Mouse (Mus musculus): ENCODE data around the gene Adgrl2. TPM values are rescaled to one million over a fixed set of nuclear protein-coding genes. Genes with fewer than 3 reads are reported as not detected.

Adgrl2 gene
- 41.8 and 42.5 TPM in 2 replicates for polyA plus RNA-seq (2015; fragmentation: Nextera tagmentation; extraction: Ambion mirVana)

- TF ChIP-seq CTCF (IDR thresholded peaks at IDR 0.05; ENCODE audit: low read depth): no peak
- Histone ChIP-seq H3K27me3 (ENCODE audit: insufficient read depth, low read length) (no peaks in the 10 kb centered on the region), H3K4me1 (replicated peaks; ENCODE audit: insufficient read depth, low read length) (no peaks in the 10 kb centered on the region; the same call in 1 of the 2 replicates), H3K9ac (ENCODE audit: low read depth, low read length) (peak within 1 kb of the TSS; percentile 92), H3K4me2 (ENCODE audit: low read length) (peak within 1 kb of the TSS; percentile 89), H3K4me3 (replicated peaks; ENCODE audit: low read depth, low read length) (peak within 1 kb of the TSS; percentile 97), H3K36me3 (ENCODE audit: insufficient read depth, low read length) (no peaks in the 10 kb centered on the region), H3K9me3 (replicated peaks; ENCODE audit: low read length) (no peaks in the 10 kb centered on the region), H3K27ac (peak within 1 kb of the TSS; percentile 98)
- WGBS: 0% methylated on average over 25 of the region's 25 CpGs
- ATAC-seq (replicated peaks; ENCODE audit: low FRiP score, low read depth): no peak; the same call in 1 of the 2 replicates
- peak; percentile 80 for DNase-seq (ENCODE audit: low spot score)
Observed at GRCm38 (mm10) chr3:148990531-148991003, at the start of gene Adgrl2. Gene Adgrl2, minus strand, starts transcription at chr3:148990555.

- no peak for ATAC-seq (replicated peaks; ENCODE audit: low FRiP score, low read depth)
- no peaks in the 10 kb centered on the region for H3K4me1 ChIP-seq (replicated peaks; ENCODE audit: insufficient read depth, low read length)
- H3K9me3 ChIP-seq (replicated peaks; ENCODE audit: low read length): no peaks in the 10 kb centered on the region
- no peaks in the 10 kb centered on the region for H3K36me3 ChIP-seq (ENCODE audit: insufficient read depth, low read length)
- no peak overlapping the region for H3K9ac ChIP-seq (ENCODE audit: low read depth, low read length)
- no peaks in the 10 kb centered on the region for H3K27me3 ChIP-seq (ENCODE audit: insufficient read depth, low read length)
- TF ChIP-seq CTCF (IDR thresholded peaks at IDR 0.05; ENCODE audit: low read depth): no peak
- no peak overlapping the region for H3K27ac ChIP-seq
- peak; percentile 58 for DNase-seq (ENCODE audit: low spot score)
- WGBS: 43% methylated on average over 4 of the region's 4 CpGs
- no peak overlapping the region for H3K4me3 ChIP-seq (replicated peaks; ENCODE audit: low read depth, low read length)
- no peak overlapping the region for H3K4me2 ChIP-seq (ENCODE audit: low read length)
Observed at GRCm38 (mm10) chr3:149038771-149039170, 48.4 kb upstream of the Adgrl2 start.

DNA sequence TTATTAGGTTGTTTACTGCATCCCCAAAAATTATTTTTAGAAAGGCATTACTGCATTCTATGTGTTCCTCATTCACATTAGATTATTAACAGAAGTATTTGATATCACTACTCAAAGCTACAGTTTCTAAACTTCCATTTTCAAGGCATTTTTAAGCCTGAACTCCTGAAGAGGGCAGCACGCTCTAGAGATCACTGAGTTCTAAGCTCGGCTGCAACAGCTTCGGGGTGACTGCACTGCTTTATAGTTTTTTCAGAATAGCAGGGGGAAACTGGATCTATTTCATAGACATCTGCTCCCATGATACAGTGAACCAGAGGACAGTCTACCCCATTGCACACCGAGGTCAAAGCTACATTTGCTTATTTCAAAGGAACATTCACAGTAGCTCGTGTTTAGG lies 29.6 kb upstream of the Adgrl2 start:
- H3K36me3 ChIP-seq (ENCODE audit: insufficient read depth, low read length): no peaks in the 10 kb centered on the region
- no peak overlapping the region for H3K9ac ChIP-seq (ENCODE audit: low read depth, low read length)
- peak; percentile 23 for DNase-seq (ENCODE audit: low spot score)
- 57% methylated on average over 5 of the region's 5 CpGs for WGBS
- no peaks in the 10 kb centered on the region for H3K4me1 ChIP-seq (replicated peaks; ENCODE audit: insufficient read depth, low read length)
- H3K4me2 ChIP-seq (ENCODE audit: low read length): no peak overlapping the region
- no peaks in the 10 kb centered on the region for H3K9me3 ChIP-seq (replicated peaks; ENCODE audit: low read length)
- H3K27ac ChIP-seq: no peak overlapping the region
- no peaks in the 10 kb centered on the region for H3K27me3 ChIP-seq (ENCODE audit: insufficient read depth, low read length)
- H3K4me3 ChIP-seq (replicated peaks; ENCODE audit: low read depth, low read length): no peak overlapping the region
- ATAC-seq (replicated peaks; ENCODE audit: low FRiP score, low read depth): no peak
- TF ChIP-seq CTCF (IDR thresholded peaks at IDR 0.05; ENCODE audit: low read depth): peak; percentile 43; the same call in 1 of the 2 replicates

- TF ChIP-seq CTCF (IDR thresholded peaks at IDR 0.05; ENCODE audit: low read depth): no peak
- H3K9ac ChIP-seq (ENCODE audit: low read depth, low read length): no peak overlapping the region
- no peak overlapping the region for H3K4me3 ChIP-seq (replicated peaks; ENCODE audit: low read depth, low read length)
- H3K27me3 ChIP-seq (ENCODE audit: insufficient read depth, low read length): no peaks in the 10 kb centered on the region
- H3K9me3 ChIP-seq (replicated peaks; ENCODE audit: low read length): no peaks in the 10 kb centered on the region
- ATAC-seq (replicated peaks; ENCODE audit: low FRiP score, low read depth): no peak
- H3K4me1 ChIP-seq (replicated peaks; ENCODE audit: insufficient read depth, low read length): peaks cover 6% of the 10 kb centered on the region; the same call in 1 of the 2 replicates
- DNase-seq (ENCODE audit: low spot score): no peak
- 82% methylated on average over 7 of the region's 7 CpGs for WGBS
- no peaks in the 10 kb centered on the region for H3K36me3 ChIP-seq (ENCODE audit: insufficient read depth, low read length)
- no peak overlapping the region for H3K27ac ChIP-seq
- no peak overlapping the region for H3K4me2 ChIP-seq (ENCODE audit: low read length)
Observed at GRCm38 (mm10) chr3:149009311-149009710, 19.0 kb upstream of the Adgrl2 start.

DNA sequence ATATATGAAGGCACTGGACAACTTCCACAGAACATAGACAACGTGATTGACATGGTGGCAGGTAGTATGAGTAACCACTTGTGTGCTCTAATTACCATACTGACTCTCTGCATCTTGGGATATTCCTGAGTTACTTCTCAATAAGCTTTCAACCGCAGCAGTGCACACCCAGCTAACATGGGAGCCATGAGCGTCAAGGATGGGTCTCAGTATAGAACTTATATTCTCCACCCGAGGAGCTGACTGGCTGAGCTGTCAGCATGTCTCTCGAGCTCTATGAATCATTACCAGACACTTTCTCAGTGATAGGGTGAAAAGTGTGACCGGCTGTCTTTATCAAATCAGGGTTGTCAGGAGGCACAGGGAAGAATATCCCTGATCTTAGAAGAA lies 18.3 kb upstream of the Adgrl2 start:
- DNase-seq (ENCODE audit: low spot score) (no peak), ATAC-seq (replicated peaks; ENCODE audit: low FRiP score, low read depth) (no peak)
- Histone ChIP-seq H3K27ac (no peak overlapping the region), H3K4me1 (replicated peaks; ENCODE audit: insufficient read depth, low read length) (peaks cover 6% of the 10 kb centered on the region; the same call in 1 of the 2 replicates), H3K27me3 (ENCODE audit: insufficient read depth, low read length) (no peaks in the 10 kb centered on the region), H3K4me2 (ENCODE audit: low read length) (no peak overlapping the region), H3K4me3 (replicated peaks; ENCODE audit: low read depth, low read length) (no peak overlapping the region), H3K9ac (ENCODE audit: low read depth, low read length) (no peak overlapping the region), H3K9me3 (replicated peaks; ENCODE audit: low read length) (no peaks in the 10 kb centered on the region), H3K36me3 (ENCODE audit: insufficient read depth, low read length) (no peaks in the 10 kb centered on the region)
- no peak for TF ChIP-seq CTCF (IDR thresholded peaks at IDR 0.05; ENCODE audit: low read depth)
- WGBS: 72% methylated on average over 6 of the region's 6 CpGs

- Histone ChIP-seq H3K4me2 (ENCODE audit: low read length) (no peak overlapping the region), H3K36me3 (ENCODE audit: insufficient read depth, low read length) (no peaks in the 10 kb centered on the region), H3K27me3 (ENCODE audit: insufficient read depth, low read length) (no peaks in the 10 kb centered on the region), H3K4me3 (replicated peaks; ENCODE audit: low read depth, low read length) (no peak overlapping the region), H3K4me1 (replicated peaks; ENCODE audit: insufficient read depth, low read length) (peaks cover 6% of the 10 kb centered on the region; the same call in 1 of the 2 replicates), H3K9ac (ENCODE audit: low read depth, low read length) (no peak overlapping the region), H3K9me3 (replicated peaks; ENCODE audit: low read length) (no peaks in the 10 kb centered on the region), H3K27ac (no peak overlapping the region)
- DNase-seq (ENCODE audit: low spot score): no peak
- WGBS: 58% methylated on average over 20 of the region's 20 CpGs
- no peak for ATAC-seq (replicated peaks; ENCODE audit: low FRiP score, low read depth)
- no peak for TF ChIP-seq CTCF (IDR thresholded peaks at IDR 0.05; ENCODE audit: low read depth)
Observed at GRCm38 (mm10) chr3:149007860-149008633, 17.7 kb upstream of the Adgrl2 start.

Data from kidney, postnatal 0 days (tissue).